Mouse (Mus musculus): ENCODE measurements around the gene Hist1h2bf.

GRCm38 (mm10) chr13:23537006-23537710, 36.8 kb downstream of the Hist1h2bf start:
- TF ChIP-seq CTCF (IDR thresholded peaks at IDR 0.05; ENCODE audit: low read depth) (no peak), EP300 (optimal IDR thresholded peaks at IDR 0.05) (no peak)
